Mouse (Mus musculus) kidney, postnatal 36 days (tissue): ENCODE results near the gene Dyrk4.

Source experiments
- DNase-seq, 2 experiments: peaks; one replicate each; pipeline ENCODE4 v3.0.0; 2021 to 2022; ENCODE audit warnings: mixed read lengths in 2 of 2

Gene Dyrk4

DNA sequence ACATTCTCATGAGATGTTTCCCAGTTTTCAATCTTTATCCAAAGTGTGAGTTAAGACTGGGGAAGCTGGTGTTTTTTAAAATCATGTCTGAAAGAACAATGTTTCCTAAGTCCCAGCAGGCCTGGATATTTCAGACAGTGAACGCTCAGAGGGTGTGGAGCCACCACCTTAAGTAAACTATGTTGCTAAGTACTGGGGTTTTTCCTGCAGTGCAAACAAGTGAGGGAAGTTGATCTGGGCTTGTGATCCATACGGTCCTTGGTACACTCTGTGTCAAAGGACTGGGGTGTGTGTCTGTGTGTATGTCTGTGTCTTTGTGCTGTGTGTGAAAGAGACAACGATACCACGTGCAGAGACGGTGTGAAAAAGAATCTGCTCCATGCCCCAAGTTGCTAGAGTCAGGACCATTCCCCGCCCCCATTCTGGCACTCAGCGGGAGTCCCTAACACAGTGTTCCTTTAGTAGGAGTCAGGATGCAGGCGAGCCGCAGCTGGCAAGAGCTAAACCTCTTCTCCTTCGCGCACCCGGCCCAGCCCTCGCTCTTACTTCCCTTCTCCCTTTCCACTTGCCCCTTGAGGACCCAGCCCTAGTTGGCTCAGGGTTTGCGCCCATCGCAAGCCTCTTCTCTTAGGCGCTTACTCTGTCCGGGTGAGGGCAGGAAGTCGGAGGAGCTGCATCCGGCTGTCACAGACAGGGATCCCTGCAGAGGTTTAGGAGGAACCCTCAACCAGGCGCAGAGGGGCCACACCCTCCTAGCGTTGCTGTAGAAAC lies at the start of gene Dyrk4:
Gene Dyrk4 (minus strand): TSS at position 729 of the 771 bp plus-strand sequence.
- peak; percentile 13 to 36 for DNase-seq

DNA sequence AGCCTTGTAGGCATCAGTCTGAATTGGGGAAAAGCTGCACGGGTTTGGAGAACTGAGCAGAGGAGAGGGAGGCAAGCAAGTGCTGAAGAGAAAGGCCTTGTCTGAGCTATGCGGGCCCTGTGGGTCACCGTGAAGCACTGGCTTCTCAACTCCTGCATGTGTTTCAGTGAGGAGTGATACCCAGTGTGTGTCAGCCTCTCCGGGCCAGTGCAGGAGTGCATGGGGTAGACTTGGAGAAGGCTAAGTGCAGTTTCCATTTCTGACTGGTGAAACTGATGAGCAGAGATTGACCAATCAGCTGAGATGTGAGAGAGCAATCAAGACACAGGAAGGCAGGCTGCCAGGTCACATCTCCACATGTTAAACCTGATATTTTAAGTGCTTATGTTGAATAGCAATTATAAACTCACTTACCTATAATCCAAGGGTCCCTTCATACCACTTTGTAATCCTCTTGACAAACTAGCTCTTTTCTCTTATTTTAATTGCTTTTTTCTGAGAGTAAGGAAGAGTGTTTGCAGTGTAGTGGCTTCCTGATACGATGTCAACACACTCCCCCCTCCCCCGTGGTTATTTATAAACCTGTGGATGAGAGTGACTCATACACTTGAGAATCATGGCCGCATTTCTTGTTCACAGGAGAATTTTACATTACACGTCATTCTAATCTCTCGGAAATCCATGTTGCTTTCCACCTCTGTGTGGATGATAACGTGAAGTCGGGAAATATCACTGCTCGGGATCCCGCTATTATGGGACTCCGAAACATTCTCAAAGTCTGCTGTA lies 44.8 kb upstream of the Dyrk4 start:
- DNase-seq = no peak

DNA sequence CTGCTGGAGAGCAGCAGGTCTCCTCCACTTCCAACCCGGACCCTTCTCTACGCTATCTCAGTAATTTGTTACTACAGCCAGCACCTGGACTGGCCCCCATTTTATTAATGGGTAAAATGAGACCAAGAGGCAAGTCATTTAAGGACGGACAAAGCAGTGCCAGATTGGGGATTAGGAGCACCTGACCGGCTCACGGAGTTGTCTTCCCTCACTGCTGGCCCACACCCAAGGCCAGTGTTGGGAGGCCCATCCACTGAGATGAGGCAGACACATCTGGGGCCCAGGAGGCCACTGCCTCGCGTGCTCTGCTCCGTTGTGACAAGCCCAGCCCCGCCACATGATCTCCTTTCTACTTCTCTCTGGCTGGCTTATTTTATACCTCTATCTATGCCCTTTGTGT lies 41.8 kb upstream of the Dyrk4 start:
- DNase-seq = no peak

DNA sequence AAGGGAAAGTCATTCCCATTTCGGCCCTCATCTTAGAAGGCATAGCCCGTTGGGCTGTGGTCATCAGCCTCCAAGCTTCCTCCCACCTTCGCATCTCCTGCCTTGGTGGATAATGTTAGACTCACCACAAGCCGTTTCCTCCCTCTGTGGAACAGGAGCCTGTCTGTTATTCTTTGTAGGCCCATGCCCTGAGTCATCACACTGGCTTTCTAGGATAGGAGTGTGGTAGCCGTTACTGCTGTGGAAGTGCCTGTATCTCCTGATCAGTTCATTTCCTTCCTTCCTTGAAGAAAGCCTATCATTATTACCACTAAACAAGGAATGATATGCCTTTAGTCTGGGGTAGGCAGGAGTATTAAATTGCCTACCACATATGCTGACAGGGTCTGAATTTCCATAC lies 41.1 kb upstream of the Dyrk4 start:
- DNase-seq = no peak

DNA sequence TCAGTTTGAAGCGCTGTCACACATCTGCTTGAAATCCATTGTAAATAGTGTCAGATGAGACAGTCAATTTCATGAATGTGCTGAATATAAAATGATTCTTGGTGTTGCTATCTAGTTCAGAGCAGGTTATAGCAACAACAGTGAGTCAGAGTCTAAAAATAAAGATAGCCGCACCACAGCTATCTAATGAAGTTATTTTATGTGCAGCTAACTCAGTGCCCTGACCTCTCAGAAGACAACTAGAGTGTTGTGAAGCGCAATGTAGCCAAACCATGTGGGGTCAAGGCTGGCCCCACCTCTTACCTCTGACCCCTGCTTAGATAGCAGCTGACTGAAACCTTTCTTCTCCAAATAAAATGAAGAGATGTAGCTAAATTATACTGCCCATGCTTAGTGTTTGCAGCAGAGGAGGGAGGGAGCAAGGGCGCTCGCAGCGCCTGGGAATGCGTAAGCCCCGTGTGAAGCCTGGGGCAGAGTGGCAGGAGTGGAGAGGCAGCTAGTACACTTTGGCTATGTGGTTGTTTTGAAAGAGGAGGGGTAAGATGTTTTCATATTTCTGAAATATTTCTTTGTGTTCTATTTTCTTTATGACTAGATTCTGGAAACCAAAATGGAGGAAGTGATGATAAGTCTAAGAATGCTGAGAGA lies 39.9 kb upstream of the Dyrk4 start:
- no peak for DNase-seq

DNA sequence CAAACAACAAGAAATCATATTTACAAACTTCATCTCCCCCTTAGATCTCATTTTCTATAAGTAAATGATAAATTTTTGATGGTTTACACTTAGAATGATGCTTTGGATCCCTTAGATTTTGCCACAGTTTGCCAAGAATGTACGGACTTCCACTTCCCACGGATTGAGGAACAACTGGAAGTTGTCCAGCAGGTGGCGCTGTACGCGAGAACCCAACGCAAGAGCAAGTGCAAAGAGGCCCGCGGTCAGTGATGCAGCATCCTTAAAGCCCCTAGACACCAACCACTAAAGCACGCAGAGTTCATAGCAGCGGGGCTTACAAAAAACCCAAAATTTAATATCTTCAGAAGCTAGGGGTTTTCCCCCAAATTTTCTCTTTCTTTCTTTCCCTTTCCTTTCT lies 34.1 kb upstream of the Dyrk4 start:
- DNase-seq = peak; percentile 58 to 92

DNA sequence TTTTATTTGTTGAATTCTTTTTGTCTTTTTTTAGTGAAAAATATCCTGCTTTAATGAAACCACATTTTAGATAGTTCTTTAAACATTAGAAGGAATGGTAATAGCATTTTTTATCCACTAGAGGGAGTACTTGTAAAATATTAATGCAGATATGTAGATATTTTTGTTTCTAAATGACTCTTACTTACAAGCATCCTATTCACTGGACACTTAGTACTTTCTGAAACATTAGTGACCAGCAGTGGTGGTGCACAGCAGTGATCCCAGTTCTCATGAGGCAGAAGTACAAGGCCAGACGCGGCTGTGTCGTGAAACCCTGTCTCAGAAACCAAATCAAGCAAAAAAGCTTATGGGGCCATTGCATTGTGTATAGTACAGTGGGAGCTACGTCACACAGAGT lies 26.7 kb upstream of the Dyrk4 start:
- DNase-seq = no peak

DNA sequence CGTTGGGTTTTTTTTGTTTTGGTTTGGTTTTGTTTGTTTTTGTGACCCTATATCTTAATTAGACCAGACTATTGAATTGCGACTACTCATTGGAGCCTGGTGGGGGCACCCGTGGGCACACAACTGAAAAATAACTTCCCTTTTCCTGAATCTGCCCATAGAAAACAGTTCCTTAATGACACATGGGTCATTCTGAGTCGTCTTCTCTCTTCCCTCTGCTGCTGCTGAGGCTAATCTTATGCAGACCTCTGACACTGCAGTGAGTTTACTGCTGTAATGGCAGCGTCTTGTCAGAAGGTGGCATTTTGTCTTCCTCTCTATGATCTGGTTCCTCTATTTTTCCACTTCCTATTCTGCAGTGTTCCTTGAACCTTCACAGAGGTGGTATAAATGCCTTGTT lies 18.8 kb upstream of the Dyrk4 start:
- DNase-seq = peak in 1 of 2 experiments; percentile 34

DNA sequence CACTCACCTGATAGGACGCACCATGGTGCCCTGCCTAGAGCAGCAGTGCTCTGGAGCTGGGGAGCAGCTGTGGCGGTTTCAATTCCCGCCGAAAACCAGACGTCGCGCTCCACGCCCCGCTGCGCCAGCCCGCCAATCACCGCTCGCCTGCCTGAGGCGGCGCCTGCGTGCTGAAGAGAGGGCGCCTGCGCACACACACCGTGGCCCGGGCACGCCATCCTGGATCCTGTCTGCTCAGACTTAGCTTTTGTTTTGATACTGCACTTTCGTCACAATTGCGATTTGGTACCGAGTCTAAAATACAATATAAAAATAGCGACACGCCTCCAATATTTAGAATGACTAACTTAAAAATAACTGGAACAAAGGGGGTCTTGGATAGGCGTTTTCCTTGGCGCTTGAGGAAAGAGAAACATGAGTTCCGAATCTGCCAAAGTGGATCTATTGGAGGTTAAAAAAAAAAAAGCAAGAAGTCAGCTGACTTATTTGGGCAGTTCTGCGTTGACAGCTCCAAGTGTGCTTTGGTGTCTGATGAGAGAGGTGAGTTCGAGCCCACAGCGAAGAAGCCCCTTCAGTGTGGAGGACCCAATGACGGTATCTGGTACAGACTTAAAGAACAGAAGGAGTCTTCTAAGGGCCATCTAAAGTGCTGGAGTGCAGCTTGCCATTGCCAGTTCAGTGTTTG lies 18.0 kb upstream of the Dyrk4 start, which contains the start of the genes Rad51ap1 and D6Wsu163e:
Gene Rad51ap1 (minus strand): TSS at position 101 of the 685 bp plus-strand sequence.
Gene D6Wsu163e (plus strand): TSS at position 476 of the 685 bp plus-strand sequence.
- DNase-seq = peak; percentile 95 to 96

DNA sequence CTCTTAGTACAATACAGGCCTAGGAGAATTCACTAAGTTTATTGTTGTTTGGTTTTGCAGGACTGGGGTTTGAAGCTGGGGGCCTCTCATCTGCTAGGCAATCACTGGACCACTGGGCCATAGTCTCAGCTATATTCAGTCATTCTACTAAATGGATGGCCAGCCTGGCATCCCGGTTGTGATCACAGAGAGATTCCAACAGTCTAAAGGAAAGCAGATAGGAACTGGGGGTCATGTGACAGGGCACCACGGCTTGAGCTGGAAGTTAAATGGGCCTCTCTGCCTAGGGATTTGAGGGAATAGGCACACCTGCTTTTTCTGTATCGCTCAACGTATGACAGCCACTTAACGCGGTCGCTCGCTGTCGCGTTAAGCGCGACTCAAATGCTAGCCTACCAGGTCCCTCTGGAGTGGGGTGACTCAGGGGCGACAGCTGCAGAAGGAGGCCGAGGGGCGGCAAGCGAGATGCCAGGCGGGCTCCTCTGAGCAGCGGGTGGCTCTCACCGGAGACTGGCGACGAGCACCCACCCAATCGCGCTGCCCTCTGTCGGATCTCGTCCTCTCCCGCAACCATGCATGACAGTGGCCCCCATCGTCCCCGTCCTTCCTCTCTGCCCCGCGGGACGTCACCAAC lies 17.3 kb upstream of the Dyrk4 start:
- no peak for DNase-seq

DNA sequence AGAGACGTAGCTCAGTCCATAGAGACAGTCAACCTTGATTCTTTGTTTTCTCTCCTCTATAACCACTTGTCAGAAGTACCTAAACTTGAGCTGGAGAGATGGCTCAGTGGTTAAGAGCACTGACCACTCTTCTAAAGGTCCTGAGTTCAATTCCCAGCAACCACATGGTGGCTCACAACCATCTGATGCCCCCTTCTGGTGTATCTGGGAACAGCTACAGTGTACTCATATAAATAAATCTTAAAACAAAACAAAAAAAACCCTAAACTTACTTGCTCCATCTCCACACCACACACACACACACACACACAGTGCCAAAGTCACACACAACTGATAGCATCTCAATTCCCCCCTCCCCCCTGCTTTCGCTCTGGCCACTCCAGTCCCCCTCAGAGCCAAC lies 16.4 kb upstream of the Dyrk4 start:
- DNase-seq = peak in 1 of 2 experiments; percentile 12

DNA sequence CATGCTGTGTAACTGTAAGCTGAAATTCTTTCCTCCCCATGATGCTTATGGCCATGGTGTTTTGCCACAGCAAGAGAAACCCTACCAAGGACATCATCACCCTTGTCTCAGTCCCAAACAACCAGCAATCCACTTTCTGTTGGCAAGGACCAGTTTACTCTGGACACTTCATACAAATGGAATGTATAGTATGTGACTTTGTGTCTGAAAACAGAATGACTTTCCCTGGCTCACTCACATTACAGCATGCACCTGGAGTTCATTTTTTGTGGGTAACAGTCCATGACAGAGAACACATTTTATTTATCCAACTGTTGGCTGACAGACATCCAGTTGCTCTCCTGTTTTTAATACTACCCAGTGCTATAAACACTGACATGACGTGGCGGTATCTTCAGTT lies 11.3 kb upstream of the Dyrk4 start:
- no peak for DNase-seq

DNA sequence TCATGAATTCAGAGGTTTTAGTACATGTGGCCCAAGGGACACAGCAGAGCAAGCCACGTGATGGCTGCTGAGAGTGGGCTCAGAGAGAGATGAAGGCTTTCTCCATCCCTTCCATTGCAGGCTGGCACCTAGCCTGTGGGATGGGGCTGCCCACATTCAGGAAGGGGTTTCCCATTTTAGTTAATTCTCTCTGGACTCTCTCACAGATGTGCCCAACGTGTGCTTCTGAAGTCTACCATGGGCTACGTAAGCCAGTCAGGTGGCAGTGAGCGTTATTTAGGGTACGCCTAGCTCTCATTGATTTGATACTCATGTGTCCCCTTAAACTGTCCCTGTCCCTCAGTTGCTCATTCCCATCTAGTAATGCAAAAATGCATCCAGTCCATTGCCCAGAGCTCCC lies 6.7 kb downstream of the Dyrk4 start:
- no peak for DNase-seq

DNA sequence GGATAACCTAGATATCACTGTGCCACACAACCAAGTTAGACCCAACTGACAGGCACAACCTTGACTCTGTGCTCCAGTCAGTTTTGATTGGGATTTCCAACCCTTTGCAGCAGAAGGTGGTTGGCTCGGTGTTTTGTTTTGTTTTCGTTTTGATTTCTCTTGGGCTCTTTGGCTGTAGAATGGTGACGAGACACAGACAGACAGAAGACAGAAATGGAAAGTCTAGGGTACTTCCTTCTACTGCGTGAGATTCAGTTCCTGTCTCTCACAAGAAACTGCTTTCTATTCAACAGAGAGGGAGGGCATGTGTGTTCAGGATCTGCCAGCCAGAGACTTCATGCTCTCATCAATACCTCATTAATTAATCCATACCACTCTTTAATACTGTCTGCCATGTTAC lies 10.9 kb downstream of the Dyrk4 start:
- DNase-seq = no peak

DNA sequence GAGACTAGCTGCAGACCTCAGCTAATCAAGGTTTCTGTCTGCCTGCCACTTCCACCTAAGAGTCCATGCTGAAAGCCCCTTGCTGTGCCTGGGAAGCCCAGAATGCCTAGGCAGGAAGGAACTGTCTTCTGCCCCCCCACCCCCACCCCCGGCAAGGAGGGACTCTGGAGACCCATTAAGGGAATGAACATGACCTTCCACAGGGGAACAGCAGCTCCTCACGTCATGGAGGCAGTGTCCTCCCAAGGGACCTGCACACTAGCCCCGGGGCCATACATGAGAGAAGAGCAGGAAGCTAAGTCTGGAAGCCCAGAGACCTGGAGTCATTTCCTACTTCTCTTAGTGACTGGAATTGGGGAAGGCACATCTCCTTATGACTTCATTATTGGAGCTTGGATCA lies 13.8 kb downstream of the Dyrk4 start:
- no peak for DNase-seq

DNA sequence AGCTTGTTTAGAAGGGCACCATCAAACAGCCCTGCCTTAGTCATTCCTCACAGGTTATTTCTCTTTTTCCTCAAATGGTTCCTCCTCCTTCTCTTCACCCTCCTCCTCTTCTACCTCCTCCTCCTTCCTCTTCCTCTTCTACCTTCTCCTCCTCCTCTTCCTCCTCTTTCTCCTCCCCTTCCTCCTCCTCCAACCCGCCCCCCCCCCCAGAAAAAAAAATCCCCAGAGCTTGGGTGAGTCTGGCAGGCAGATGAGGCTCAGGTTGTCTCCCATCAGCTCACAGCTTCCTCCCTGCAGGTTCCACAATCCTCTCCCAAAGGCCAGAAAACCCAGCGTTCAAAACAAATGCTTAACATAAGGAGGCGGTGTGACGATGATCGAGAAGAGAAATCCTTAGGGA lies 14.3 kb downstream of the Dyrk4 start:
- no peak for DNase-seq

DNA sequence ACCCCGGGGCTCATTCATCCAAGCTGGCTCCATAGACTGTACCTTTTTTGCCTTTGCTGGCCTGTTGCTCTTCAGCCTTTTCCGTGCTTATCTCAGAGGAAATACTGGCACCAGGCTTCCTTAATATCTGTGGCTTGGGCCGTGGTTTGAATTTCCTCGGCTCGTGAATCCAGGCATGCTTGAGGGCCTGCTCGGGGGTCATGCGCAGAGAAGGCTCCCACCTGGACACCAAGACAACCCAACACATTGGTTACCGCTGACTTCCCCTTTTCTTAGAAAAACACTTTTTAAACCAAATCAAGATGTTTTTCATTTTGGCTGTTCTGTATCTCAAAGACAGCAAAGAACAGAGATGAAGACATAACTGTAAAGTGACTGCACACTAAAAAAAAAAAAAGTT lies 44.5 kb downstream of the Dyrk4 start:
- no peak for DNase-seq

DNA sequence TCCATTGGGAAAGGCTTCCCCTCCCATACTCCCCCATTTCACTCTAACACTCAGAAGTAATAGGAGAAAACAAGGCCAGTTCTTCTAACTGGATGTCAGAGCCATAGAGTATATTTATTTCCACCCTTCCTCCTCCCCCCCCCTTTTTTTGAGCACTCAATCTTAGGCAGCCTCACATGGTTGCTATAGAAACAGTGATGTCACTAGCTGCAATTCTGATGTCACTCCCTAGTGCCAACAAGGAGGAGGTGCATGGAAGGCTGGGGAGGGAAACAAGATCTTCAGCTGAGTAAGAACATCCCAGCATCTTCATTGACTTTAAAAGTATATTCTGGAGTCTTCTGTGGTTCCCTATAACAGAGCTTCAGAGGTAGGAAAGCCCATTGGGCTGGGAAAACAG lies 68.8 kb downstream of the Dyrk4 start, which contains the start of gene Akap3:
Gene Akap3 (plus strand): TSS at position 218 of the 400 bp plus-strand sequence.
- DNase-seq = no peak

DNA sequence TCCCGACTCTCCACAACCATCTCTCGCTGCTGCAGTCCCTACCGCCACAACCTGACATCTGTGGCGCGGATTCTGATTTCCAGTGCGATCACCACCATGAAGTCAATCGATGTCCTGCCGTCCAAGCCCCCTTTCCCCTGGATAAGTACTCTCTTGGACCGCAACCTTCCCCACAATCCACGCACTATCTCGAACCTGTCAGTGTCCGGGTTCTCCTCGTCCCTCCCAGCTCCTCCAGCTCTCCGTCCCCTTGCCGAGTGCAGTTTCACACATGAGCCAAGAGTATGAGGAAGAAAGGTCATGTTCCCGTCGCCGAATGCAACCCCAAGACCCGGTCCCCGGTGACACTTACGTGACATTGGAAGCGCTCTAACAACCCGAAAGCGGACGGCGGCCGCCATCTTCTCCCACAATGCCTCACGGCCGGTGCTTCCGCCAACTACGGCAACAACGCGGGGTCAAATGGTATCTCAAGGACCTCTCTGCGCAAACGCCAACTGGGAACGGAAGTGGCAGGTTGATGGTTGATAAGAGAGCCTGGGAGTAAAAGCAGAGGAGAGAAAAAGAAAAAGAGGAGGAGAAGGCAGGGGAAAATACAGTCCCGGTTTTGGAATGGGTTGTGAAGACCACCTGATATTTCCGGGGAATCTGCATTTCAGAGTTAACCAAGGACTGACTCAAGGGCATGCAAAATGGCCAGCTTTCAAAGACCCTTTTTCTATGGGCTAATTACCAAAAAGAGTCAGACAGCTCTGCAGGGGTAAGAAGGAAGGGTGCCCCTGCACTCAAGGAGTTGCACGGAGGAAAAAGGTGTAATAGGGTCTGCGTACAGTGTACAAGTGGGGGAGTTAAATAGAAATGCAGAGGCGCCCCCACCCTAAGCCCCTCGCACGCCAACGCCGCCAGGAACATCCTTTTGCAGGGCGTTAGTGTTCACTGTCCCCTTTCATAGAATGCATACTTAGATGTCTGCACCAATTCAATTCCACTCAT lies 72.6 kb downstream of the Dyrk4 start, which contains the start of gene Ndufa9:
Gene Ndufa9 (minus strand): TSS at position 425 of the 993 bp plus-strand sequence.
- peak; percentile 96 to 97 for DNase-seq

DNA sequence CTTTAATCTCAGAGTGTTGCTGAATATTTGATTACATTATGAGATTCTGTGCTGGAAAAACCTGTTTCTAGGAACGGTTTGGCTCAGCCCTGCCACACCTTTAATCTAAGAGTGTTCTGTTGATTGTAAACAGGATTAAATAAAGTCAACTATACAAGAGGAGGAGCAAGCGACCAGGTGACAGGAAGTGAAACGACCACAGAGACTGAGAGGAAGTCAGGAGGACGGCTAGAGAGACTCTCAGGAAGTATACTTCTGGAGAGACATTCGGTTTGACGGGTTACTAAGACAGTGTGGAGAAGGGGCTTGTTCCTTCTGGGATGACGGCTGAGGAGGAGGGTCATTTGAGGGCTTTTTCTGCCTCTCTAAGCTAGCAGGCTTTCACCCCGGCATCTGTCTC lies 85.0 kb downstream of the Dyrk4 start:
- no peak for DNase-seq
